Mouse (Mus musculus) ES-Bruce4 (cell line): ENCODE results near the gene Nat10.

Experiments used
- CTCF ChIP-seq: IDR thresholded peaks from one replicate; pipeline ENCODE4 v1.8.1; 2011; ENCODE audit warnings: low read depth, low read length
- EP300 ChIP-seq: IDR thresholded peaks from 2 replicates; pipeline ENCODE4 v1.6.1; 2011; ENCODE audit warnings: low read depth, low read length; ENCODE audit not compliant: insufficient read depth

GRCm38 (mm10) chr2:103742821-103743220, 18.2 kb downstream of the Nat10 start:
- TF ChIP-seq EP300: no peak
- no peak for TF ChIP-seq CTCF
